Mouse (Mus musculus) lung, adult 2 months (tissue): ENCODE measurements around the gene Tnpo2.

Experiments used
- CTCF ChIP-seq: fragments of 200-500 bp; IDR thresholded peaks from 2 replicates; pipeline ENCODE4 v1.5.1; 2011; ENCODE audit warnings: mild to moderate bottlenecking, low read length, control low read depth; ENCODE audit not compliant: insufficient read depth
- POLR2A ChIP-seq: fragments of 200-500 bp; IDR thresholded peaks from 2 replicates; pipeline ENCODE4 v1.6.1; 2011; ENCODE audit warnings: low read depth, mild to moderate bottlenecking, control low read depth, low read length, borderline replicate concordance; ENCODE audit errors: extremely low read depth

GRCm38 (mm10) chr8:85095566-85095965 is 58.9 kb downstream of the Tnpo2 start:
- TF ChIP-seq POLR2A (no peak), CTCF (no peak)
